Mouse (Mus musculus) lung, postnatal 0 days (tissue): ENCODE measurements around the gene Myh10. TPM values are rescaled to one million over a fixed set of nuclear protein-coding genes. Genes with fewer than 3 reads are reported as not detected.
A peak's percentile ranks its signal among the peaks of the same experiment; 100 is the strongest.
"Not testable (repeated sequence)": the region's sequence is repeated elsewhere in the genome, so short reads cannot be mapped to it uniquely, and the experiment has no call there.

ENCODE experiments used
- ATAC-seq: fragments of 200-750 bp; cut with Nextera tagmentation; 2 replicates; pipeline ENCODE4 v1.8.0; 2017; ENCODE audit warnings: moderate library complexity
- DNase-seq: peaks from one replicate; pipeline ENCODE4 v3.0.0-alpha.2; 2016; ENCODE audit warnings: low spot score
- H3K27ac ChIP-seq: fragments of 300-500 bp; sonication (generic); 2 replicates; pipeline ENCODE4 v1.5.1; 2014; ENCODE audit warnings: antibody characterized with exemption, mild to moderate bottlenecking, low read length, mixed read lengths
- H3K27me3 ChIP-seq: fragments of 300-500 bp; sonication (generic); replicated peaks from 2 replicates; pipeline ENCODE4 v1.6.1; 2014; ENCODE audit warnings: low read length, mixed read lengths; ENCODE audit not compliant: insufficient read depth
- H3K36me3 ChIP-seq: fragments of 300-500 bp; sonication (generic); 2 replicates; pipeline ENCODE4 v1.6.1; 2014; ENCODE audit warnings: low read length, mixed read lengths; ENCODE audit not compliant: insufficient read depth
- H3K4me1 ChIP-seq: fragments of 300-500 bp; sonication (generic); 2 replicates; pipeline ENCODE4 v1.6.1; 2014; ENCODE audit warnings: antibody characterized with exemption, low read depth, low read length, mixed read lengths; ENCODE audit not compliant: insufficient read depth
- H3K4me2 ChIP-seq: fragments of 300-500 bp; sonication (generic); replicated peaks from 2 replicates; pipeline ENCODE4 v1.6.1; 2014; ENCODE audit warnings: low read depth, mild to moderate bottlenecking, low read length, moderate library complexity, mixed read lengths
- H3K4me3 ChIP-seq: fragments of 300-500 bp; sonication (generic); 2 replicates; pipeline ENCODE4 v1.5.1; 2014; ENCODE audit warnings: low read depth, low read length
- H3K9ac ChIP-seq: fragments of 300-500 bp; sonication (generic); replicated peaks from 2 replicates; pipeline ENCODE4 v1.6.1; 2014; ENCODE audit warnings: low read depth, mild to moderate bottlenecking
- H3K9me3 ChIP-seq: fragments of 300-500 bp; sonication (generic); 2 replicates; pipeline ENCODE4 v1.6.1; 2016; ENCODE audit warnings: low read length, mixed read lengths
- CTCF ChIP-seq: IDR thresholded peaks from 2 replicates; pipeline ENCODE4 v1.5.1; 2016; ENCODE audit warnings: antibody characterized with exemption, mild to moderate bottlenecking
- EP300 ChIP-seq: IDR thresholded peaks from 2 replicates; pipeline ENCODE4 v1.6.1; 2016; ENCODE audit warnings: antibody characterized with exemption, mild to moderate bottlenecking, control low read depth
- WGBS: fragments of 180-500 bp; shearing (Covaris S2); extraction: QIAGEN DNeasy Blood & Tissue Kit; methylation state at CpG from one replicate; pipeline ENCODE4 v1.1.7; 2014; 5-methylcytosine and 5-hydroxymethylcytosine counted together
- polyA plus RNA-seq: library from polyadenylated mRNA; unstranded; fragments of >200 nt; fragmentation: Nextera tagmentation; extraction: Ambion mirVana; gene quantifications from 2 replicates; pipeline ENCODE4 v1.2.1, GENCODE M21; 2015

Myh10 gene
- polyA plus RNA-seq, 1 experiment from 2014 or later = 51.8 TPM

- H3K4me1 ChIP-seq = no peaks in the 10 kb centered on the region
- no peak overlapping the region for H3K9ac ChIP-seq
- H3K36me3 ChIP-seq = no peaks in the 10 kb centered on the region
- no peak overlapping the region for H3K4me2 ChIP-seq
- H3K27ac ChIP-seq = no peak overlapping the region
- H3K4me3 ChIP-seq = no peak overlapping the region
- 73% methylated on average over 4 of the region's 4 CpGs for WGBS
- peak; percentile 49; the same call in 1 of the 2 replicates for ATAC-seq
- H3K9me3 ChIP-seq = no peaks in the 10 kb centered on the region
- H3K27me3 ChIP-seq = no peaks in the 10 kb centered on the region
- no peak for TF ChIP-seq EP300
- 0 out of 2 replicates have a peak, but pooled peaks have one; percentile 1 for TF ChIP-seq CTCF
- DNase-seq = peak; percentile 41
These were observed 27.8 kb downstream of the Myh10 start for GRCm38 (mm10) chr11:68719096-68719648.

GRCm38 (mm10) chr11:68719774-68720173, 28.4 kb downstream of the Myh10 start:
- ATAC-seq = no peak
- 71% methylated on average over 5 of the region's 5 CpGs for WGBS
- TF ChIP-seq CTCF (no peak), EP300 (no peak)
- Histone ChIP-seq H3K27me3 (no peaks in the 10 kb centered on the region), H3K27ac (no peak overlapping the region), H3K9me3 (no peaks in the 10 kb centered on the region), H3K4me3 (no peak overlapping the region), H3K4me2 (no peak overlapping the region), H3K4me1 (no peaks in the 10 kb centered on the region), H3K9ac (no peak overlapping the region), H3K36me3 (no peaks in the 10 kb centered on the region)
- no peak for DNase-seq

GRCm38 (mm10) chr11:68724117-68724516, 32.8 kb downstream of the Myh10 start:
- H3K9me3 ChIP-seq = no peaks in the 10 kb centered on the region
- ATAC-seq (no peak), DNase-seq (no peak)
- TF ChIP-seq EP300 = no peak
- TF ChIP-seq CTCF = peak; percentile 76
- H3K36me3 ChIP-seq = no peaks in the 10 kb centered on the region
- H3K9ac ChIP-seq = no peak overlapping the region
- H3K4me1 ChIP-seq = no peaks in the 10 kb centered on the region
- H3K4me3 ChIP-seq = no peak overlapping the region
- no peak overlapping the region for H3K27ac ChIP-seq
- H3K27me3 ChIP-seq = no peaks in the 10 kb centered on the region
- H3K4me2 ChIP-seq = no peak overlapping the region

- no peak overlapping the region for H3K27ac ChIP-seq
- H3K9me3 ChIP-seq = no peaks in the 10 kb centered on the region
- H3K4me3 ChIP-seq = no peak overlapping the region
- no peak overlapping the region for H3K9ac ChIP-seq
- no peaks in the 10 kb centered on the region for H3K27me3 ChIP-seq
- TF ChIP-seq CTCF (peak; percentile 19), EP300 (no peak)
- ATAC-seq = no peak
- no peaks in the 10 kb centered on the region for H3K4me1 ChIP-seq
- DNase-seq = no peak
- H3K4me2 ChIP-seq = no peak overlapping the region
- H3K36me3 ChIP-seq = no peaks in the 10 kb centered on the region
- 92% methylated on average over 3 of the region's 3 CpGs for WGBS
These were observed 37.3 kb downstream of the Myh10 start for GRCm38 (mm10) chr11:68728693-68729092.

GRCm38 (mm10) chr11:68730792-68731191, 39.4 kb downstream of the Myh10 start:
- WGBS = 68% methylated on average over 5 of the region's 5 CpGs
- Histone ChIP-seq H3K4me1 (no peaks in the 10 kb centered on the region), H3K4me3 (no peak overlapping the region), H3K9ac (no peak overlapping the region), H3K9me3 (no peaks in the 10 kb centered on the region), H3K27me3 (no peaks in the 10 kb centered on the region), H3K27ac (peak overlapping the region; percentile 27; the same call in 1 of the 2 replicates), H3K4me2 (no peak overlapping the region), H3K36me3 (no peaks in the 10 kb centered on the region)
- ATAC-seq = peak; percentile 68
- DNase-seq = peak; percentile 59
- no peak for TF ChIP-seq CTCF
- no peak for TF ChIP-seq EP300

- no peak for DNase-seq
- no peak overlapping the region for H3K9ac ChIP-seq
- H3K27me3 ChIP-seq = no peaks in the 10 kb centered on the region
- no peak overlapping the region for H3K4me2 ChIP-seq
- no peak overlapping the region for H3K27ac ChIP-seq
- WGBS = 95% methylated on average over 6 of the region's 6 CpGs
- ATAC-seq = no peak
- no peak overlapping the region for H3K4me3 ChIP-seq
- no peak for TF ChIP-seq CTCF
- no peak for TF ChIP-seq EP300
- no peaks in the 10 kb centered on the region for H3K9me3 ChIP-seq
- H3K36me3 ChIP-seq = no peaks in the 10 kb centered on the region
- H3K4me1 ChIP-seq = no peaks in the 10 kb centered on the region
These were observed 40.7 kb downstream of the Myh10 start for GRCm38 (mm10) chr11:68732066-68732465.

GRCm38 (mm10) chr11:68733401-68733800, 42.0 kb downstream of the Myh10 start:
- H3K36me3 ChIP-seq, H3K27me3 ChIP-seq, H3K27ac ChIP-seq, H3K4me2 ChIP-seq, H3K4me3 ChIP-seq, H3K9me3 ChIP-seq, H3K4me1 ChIP-seq, H3K9ac ChIP-seq: not testable (repeated sequence)
- 45% methylated on average over 3 of the region's 3 CpGs for whole genome bisulfite sequencing
- ATAC-seq (peak; percentile 44), DNase-seq (peak; percentile 48)
